ENCODE assay signal across 19 mouse cellular contexts in genomic region chr9:45719997-45720396, GRCm38 (mm10).
"Had no signal": no experiment of that assay in that cellular context is flagged by ENCODE, and none has a peak within 500 bp of the region (broad histone marks: within the 10 kb centered on the region; RNA-seq: fewer than 3 reads in every experiment).

No protein-coding gene starts in this region.

- DNase-seq: liver, embryonic 13.5 days; liver, postnatal 0 days; lung, embryonic 14.5 days; lung, postnatal 10 days; lung, postnatal 4 days; midbrain, embryonic 14.5 days; retina, postnatal 1 day; right cerebral cortex, adult 18-20 months; right cerebral cortex, postnatal 25 days; right cerebral cortex, postnatal 4 days; spleen, adult 18-20 months; thymus, adult 18-20 months; thymus, postnatal 14 days; thymus, postnatal 36 days had no signal

- H3K36me3 ChIP-seq: liver, embryonic 13.5 days; liver, embryonic 15.5 days; midbrain, embryonic 10.5 days; midbrain, embryonic 12.5 days; neural tube, embryonic 12.5 days had no signal

- H3K9me3 ChIP-seq: liver, embryonic 13.5 days; liver, embryonic 15.5 days; midbrain, embryonic 10.5 days; midbrain, embryonic 12.5 days; neural tube, embryonic 12.5 days had no signal

- H3K27ac ChIP-seq: liver, embryonic 13.5 days; liver, embryonic 15.5 days; midbrain, embryonic 10.5 days; midbrain, embryonic 12.5 days; neural tube, embryonic 12.5 days had no signal

- H3K4me2 ChIP-seq: liver, embryonic 13.5 days; liver, embryonic 15.5 days; lung, embryonic 14.5 days; midbrain, embryonic 12.5 days; neural tube, embryonic 12.5 days had no signal

- H3K27me3 ChIP-seq: liver, embryonic 13.5 days; liver, embryonic 15.5 days; midbrain, embryonic 12.5 days; neural tube, embryonic 12.5 days had no signal

- H3K4me1 ChIP-seq: liver, embryonic 13.5 days; liver, embryonic 15.5 days; midbrain, embryonic 10.5 days; midbrain, embryonic 12.5 days had no signal

- ATAC-seq: liver, postnatal 0 days had no signal

- H3K4me3 ChIP-seq: liver, embryonic 13.5 days; liver, embryonic 15.5 days; midbrain, embryonic 10.5 days; midbrain, embryonic 12.5 days; myocyte; neural tube, embryonic 12.5 days had no signal

- H3K9ac ChIP-seq: liver, embryonic 13.5 days; liver, embryonic 15.5 days; liver, postnatal 0 days; lung, embryonic 14.5 days; midbrain, embryonic 12.5 days; neural tube, embryonic 12.5 days had no signal
